Mouse (Mus musculus) CH12.LX (cell line): ENCODE data around the gene Cdhr1. TPM values are rescaled to one million over a fixed set of nuclear protein-coding genes. Genes with fewer than 3 reads are reported as not detected.
"Not testable (repeated sequence)": the region's sequence is repeated elsewhere in the genome, so short reads cannot be mapped to it uniquely, and the experiment has no call there.

Experiments
- DNase-seq: peaks from one replicate; pipeline ENCODE4 v3.0.0-alpha.2; 2013; ENCODE audit errors: extremely low read depth
- H3K27ac ChIP-seq: 2 replicates; pipeline ENCODE4 v1.5.1; 2012; ENCODE audit warnings: low read depth, mild to moderate bottlenecking, control low read depth, moderate library complexity; ENCODE audit not compliant: insufficient read depth
- H3K27me3 ChIP-seq: replicated peaks from 2 replicates; pipeline ENCODE3; 2012; ENCODE audit warnings: inconsistent platforms
- H3K36me3 ChIP-seq, 2 experiments: replicated peaks in 1 of 2; 2 replicates each; pipeline versions ENCODE3 to v1.6.1; 2012; ENCODE audit warnings: inconsistent platforms in 1 of 2, low read length in 1 of 2, mild to moderate bottlenecking in 1 of 2, mixed read lengths in 1 of 2, moderate library complexity in 1 of 2; ENCODE audit not compliant: control insufficient read depth in 1 of 2, insufficient read depth in 1 of 2
- H3K4me1 ChIP-seq, 2 experiments: 2 replicates each; pipeline ENCODE4 v1.6.1; 2012; ENCODE audit warnings: inconsistent platforms in 1 of 2, moderate library complexity in 1 of 2; ENCODE audit not compliant: insufficient read depth in 2 of 2, control insufficient read depth in 1 of 2
- H3K4me2 ChIP-seq: 2 replicates; pipeline ENCODE4 v1.6.1; 2012; ENCODE audit warnings: low read depth, mild to moderate bottlenecking, control low read depth; ENCODE audit not compliant: poor library complexity, insufficient read depth, severe bottlenecking
- H3K4me3 ChIP-seq, 3 experiments: fragments of 150-350 bp in 1 of 3; sonication (generic) in 1 of 3; replicated peaks in 1 of 3; 2 replicates each; pipeline versions ENCODE3 to v1.5.1; 2011 to 2012; ENCODE audit warnings: low read depth in 2 of 3, low read length in 2 of 3, mild to moderate bottlenecking in 2 of 3, moderate library complexity in 2 of 3, control low read depth in 1 of 3, improper control_type of control experiment in 1 of 3, inconsistent platforms in 1 of 3, mixed read lengths in 1 of 3; ENCODE audit not compliant: poor library complexity in 1 of 3
- H3K79me2 ChIP-seq: replicated peaks from 2 replicates; pipeline ENCODE4 v1.6.1; 2012; ENCODE audit warnings: mild to moderate bottlenecking, moderate library complexity; ENCODE audit not compliant: control insufficient read depth, poor library complexity, insufficient read depth, severe bottlenecking; ENCODE audit errors: extremely low read depth
- H3K9ac ChIP-seq: 2 replicates; pipeline ENCODE4 v1.6.1; 2012; ENCODE audit warnings: low read depth, mild to moderate bottlenecking, control low read depth, moderate library complexity; ENCODE audit not compliant: insufficient read depth
- H3K9me3 ChIP-seq: replicated peaks from 2 replicates; pipeline ENCODE3; 2012; ENCODE audit warnings: low read length, inconsistent platforms, mixed read lengths
- BHLHE40 ChIP-seq: IDR thresholded peaks from 2 replicates; pipeline ENCODE4 v1.6.1; 2011; ENCODE audit warnings: mild to moderate bottlenecking, low read depth, low read length, improper control_type of control experiment
- CHD2 ChIP-seq: IDR thresholded peaks from 2 replicates; pipeline ENCODE4 v1.6.1; 2011; ENCODE audit warnings: low read length, improper control_type of control experiment
- CTCF ChIP-seq, 2 experiments: IDR thresholded peaks in 1 of 2; conservative IDR thresholded peaks in 1 of 2; 2 replicates each; pipeline ENCODE4 v1.5.1; 2011 to 2012; ENCODE audit warnings: low read depth in 2 of 2, low read length in 2 of 2, improper control_type of control experiment in 1 of 2, inconsistent platforms in 1 of 2, mild to moderate bottlenecking in 1 of 2, moderate library complexity in 1 of 2
- HCFC1 ChIP-seq: IDR thresholded peaks from 2 replicates; pipeline ENCODE4 v1.6.1; 2012; ENCODE audit warnings: low read depth, mild to moderate bottlenecking, inconsistent platforms, low read length, improper control_type of control experiment
- JUN ChIP-seq: IDR thresholded peaks from 2 replicates; pipeline ENCODE4 v1.6.1; 2011; ENCODE audit warnings: low read depth, mild to moderate bottlenecking, low read length, improper control_type of control experiment, moderate library complexity; ENCODE audit not compliant: insufficient read depth
- MYC ChIP-seq: IDR thresholded peaks from 2 replicates; pipeline ENCODE4 v1.6.1; 2011; ENCODE audit warnings: low read depth, mild to moderate bottlenecking, improper control_type of control experiment, low read length
- NELFE ChIP-seq: IDR thresholded peaks from 2 replicates; pipeline ENCODE4 v1.6.1; 2011; ENCODE audit warnings: low read depth, low read length, improper control_type of control experiment
- RAD21 ChIP-seq: IDR thresholded peaks from 2 replicates; pipeline ENCODE4 v1.6.1; 2011; ENCODE audit warnings: low read depth, mild to moderate bottlenecking, low read length, improper control_type of control experiment, moderate library complexity
- RCOR1 ChIP-seq: conservative IDR thresholded peaks from 2 replicates; pipeline ENCODE4 v1.6.1; 2012; ENCODE audit warnings: low read depth, mild to moderate bottlenecking, inconsistent platforms, low read length, improper control_type of control experiment
- SIN3A ChIP-seq: IDR thresholded peaks from 2 replicates; pipeline ENCODE4 v1.6.1; 2012; ENCODE audit warnings: low read length, improper control_type of control experiment, inconsistent platforms
- TCF12 ChIP-seq: IDR thresholded peaks from 2 replicates; pipeline ENCODE4 v1.6.1; 2014; ENCODE audit warnings: low read depth, mild to moderate bottlenecking, inconsistent platforms, low read length, improper control_type of control experiment
- ZKSCAN1 ChIP-seq: IDR thresholded peaks from 2 replicates; pipeline ENCODE4 v1.6.1; 2012; ENCODE audit warnings: low read depth, inconsistent platforms, low read length, improper control_type of control experiment, borderline replicate concordance
- ZNF384 ChIP-seq: IDR thresholded peaks from 2 replicates; pipeline ENCODE4 v1.6.1; 2012; ENCODE audit warnings: low read depth, low read length, improper control_type of control experiment, inconsistent platforms
- dilution Hi-C: fragments of 300-500 bp; cut with MboI; formaldehyde crosslinking; loops from 2 replicates; pipeline ENCODE4 v1.14.3; 2020; ENCODE audit warnings: low sequenced_read_pairs; ENCODE audit not compliant: extremely low pct_unique_long_range_greater_than_20kb, extremely low pct_ligation_motif_present
- in situ Hi-C: fragments of 300-500 bp; cut with MboI; formaldehyde crosslinking; loops from 3 replicates; pipeline ENCODE4 v1.14.3; 2019; ENCODE audit warnings: low sequenced_read_pairs, low pct_ligation_motif_present, low pct_unique_long_range_greater_than_20kb, mixed read lengths
- polyA plus RNA-seq: library from polyadenylated mRNA; unstranded; fragments of >175 nt; gene quantifications from 2 replicates; pipeline ENCODE4 v1.2.1, GENCODE M21; 2012; ENCODE audit warnings: low read depth; ENCODE audit not compliant: insufficient read length
- total RNA-seq, 2 experiments: library from RNA; depleted of rRNA; stranded (reverse); fragments of 300-350 nt in 1 of 2; fragments of >200 nt in 1 of 2; gene quantifications; 2 replicates each; pipeline ENCODE4 v1.2.3; 2012 to 2014

Gene Cdhr1
- total RNA-seq (2012; rRNA removed), result not detected in 2 replicates
- not detected in 2 replicates for total RNA-seq (2014; rRNA removed)
- polyA plus RNA-seq, result not detected in 2 replicates

DNA sequence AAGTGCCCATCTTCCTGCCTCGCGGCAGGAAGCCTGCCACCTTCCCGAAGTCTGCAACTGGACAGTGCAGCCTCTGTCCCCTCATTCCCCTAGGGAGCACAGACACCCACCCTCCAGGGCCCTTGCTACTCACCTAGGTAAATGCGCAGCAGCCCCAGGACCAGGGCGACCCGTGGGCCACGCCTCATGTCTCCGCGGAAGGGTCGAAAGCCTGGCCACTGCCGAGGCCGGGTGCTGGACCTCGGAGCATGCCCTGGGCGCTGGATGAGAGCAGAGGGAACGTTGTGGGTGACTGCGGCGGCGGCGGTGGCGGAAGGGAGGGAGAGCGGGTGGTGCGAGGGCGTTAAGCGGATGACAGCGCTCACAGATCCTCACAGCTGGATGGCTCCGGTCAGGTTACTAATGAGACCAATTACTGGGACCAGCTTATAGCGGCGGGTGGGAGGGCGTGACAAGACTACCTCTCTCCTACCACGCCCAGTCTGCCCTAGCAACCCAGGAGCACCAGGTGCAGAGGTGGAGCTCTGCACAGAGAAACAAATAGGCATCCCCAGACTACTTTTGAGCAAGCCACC lies at the start of gene Cdhr1:
Gene Cdhr1 (minus strand): TSS at position 392 of the 575 bp plus-strand sequence.
- H3K36me3 ChIP-seq, result no peaks in the 10 kb centered on the region
- H3K79me2 ChIP-seq, result no peaks in the 10 kb centered on the region
- dilution Hi-C loops (no loop called here), in situ Hi-C loops (no loop called here)
- H3K4me1 ChIP-seq, result no peaks in the 10 kb centered on the region
- DNase-seq, result no peak
- H3K27me3 ChIP-seq, result peaks cover 84% of the 10 kb centered on the region
- H3K4me2 ChIP-seq, result no peak within 1 kb of the TSS
- H3K4me3 ChIP-seq, result no peak within 1 kb of the TSS
- no peak within 1 kb of the TSS for H3K9ac ChIP-seq
- H3K9me3 ChIP-seq, result no peaks in the 10 kb centered on the region
- TF ChIP-seq SIN3A (no peak), RAD21 (no peak), NELFE (no peak), TCF12 (no peak), RCOR1 (no peak), JUN (no peak), HCFC1 (no peak), CHD2 (no peak), ZKSCAN1 (no peak)
- H3K27ac ChIP-seq, result no peak within 1 kb of the TSS

DNA sequence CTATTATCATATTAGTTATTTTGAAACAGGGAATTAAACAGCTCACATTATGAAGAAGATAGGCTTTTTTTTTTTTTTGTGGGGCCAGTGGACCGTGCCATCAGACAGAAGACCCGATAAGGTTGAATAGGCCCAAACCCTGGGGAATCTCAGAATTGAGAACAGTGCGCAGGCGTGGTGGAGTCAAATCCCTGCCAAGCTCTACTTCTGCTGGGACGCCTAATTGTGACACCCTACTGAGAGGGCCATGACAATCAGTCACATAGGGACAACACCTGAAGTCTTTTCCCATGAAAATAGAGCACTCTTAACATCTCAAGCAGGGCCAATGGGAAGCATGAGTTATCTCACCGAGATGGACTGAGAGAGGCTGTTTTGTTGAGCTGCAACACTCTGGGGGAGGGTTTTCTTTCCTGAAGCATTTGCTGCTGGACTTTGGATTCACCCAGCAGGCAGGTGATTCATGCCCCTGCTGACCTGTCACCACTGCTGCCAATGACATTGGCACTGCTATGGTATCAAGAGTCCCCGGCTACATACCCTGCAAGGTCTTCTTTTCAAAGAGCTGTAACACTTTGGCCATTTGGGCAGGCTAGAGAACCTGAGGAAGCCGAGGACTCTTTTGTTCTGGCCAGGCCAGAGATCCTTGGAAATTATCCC lies 41.0 kb upstream of the Cdhr1 start:
- dilution Hi-C loops (no loop called here), in situ Hi-C loops (loop anchor here (25.0 kb wide), 1 partner anchor 277 kb away; no protein-coding TSS in a partner anchor)
- DNase-seq, result no peak
- peaks cover 2 to 22% of the 10 kb centered on the region in 2 experiments for H3K4me1 ChIP-seq
- H3K36me3 ChIP-seq, result no peaks in the 10 kb centered on the region
- no peak overlapping the region for H3K4me3 ChIP-seq
- H3K9ac ChIP-seq, result no peak overlapping the region
- no peak for TF ChIP-seq BHLHE40
- peak; percentile 62 for TF ChIP-seq ZNF384
- TF ChIP-seq, all 38 proteins: peak for 1
- no peaks in the 10 kb centered on the region; the same call in none of the 2 replicates for H3K79me2 ChIP-seq
- H3K9me3 ChIP-seq, result no peaks in the 10 kb centered on the region
- H3K27ac ChIP-seq, result no peak overlapping the region
- H3K4me2 ChIP-seq, result no peak overlapping the region
- no peaks in the 10 kb centered on the region for H3K27me3 ChIP-seq

DNA sequence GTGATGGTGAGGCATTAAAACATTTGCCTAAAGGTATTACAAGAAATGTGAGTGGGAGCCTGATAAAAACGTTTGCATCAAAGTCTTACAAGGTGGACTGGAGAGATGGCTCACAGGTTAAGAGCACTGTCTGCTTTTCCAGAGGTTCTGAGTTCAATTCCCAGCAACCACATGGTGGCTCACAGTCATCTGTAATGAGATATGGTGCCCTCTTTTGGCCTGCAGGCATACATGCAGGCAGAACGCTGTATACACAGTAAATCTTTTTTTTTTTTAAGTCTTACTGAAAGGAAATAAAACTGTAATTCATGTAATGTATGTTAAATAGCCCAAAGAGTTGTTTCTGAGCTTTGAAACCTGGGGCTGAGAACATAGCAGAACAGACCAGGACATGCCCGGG lies 39.4 kb upstream of the Cdhr1 start:
- H3K27me3 ChIP-seq, H3K27ac ChIP-seq, DNase-seq, H3K9ac ChIP-seq, H3K9me3 ChIP-seq, H3K4me2 ChIP-seq, H3K4me3 ChIP-seq, dilution Hi-C loops: not testable (repeated sequence)
- Histone ChIP-seq H3K79me2 (peaks cover 10% of the 10 kb centered on the region), H3K36me3 (peaks cover 1 to 10% of the 10 kb centered on the region in 2 experiments), H3K4me1 (peaks cover 2 to 32% of the 10 kb centered on the region in 2 experiments)
- peak in 1 of 2 experiments; percentile 32; a peak in 2 of 4 replicates for TF ChIP-seq CTCF (conservative IDR thresholded peaks at IDR 0.05 in 1 of 2, IDR thresholded peaks at IDR 0.05 in 1 of 2; ENCODE audit: low read depth in 2 of 2, low read length in 2 of 2)
- TF ChIP-seq MYC, result 0 out of 2 replicates have a peak, but pooled peaks have one; percentile 31
- in situ Hi-C loops, result loop anchor here (25.0 kb wide), 1 partner anchor 275 kb away; no protein-coding TSS in a partner anchor
